Mouse (Mus musculus) heart, embryonic 13.5 days (tissue): ENCODE measurements around the gene Col5a2. TPM values are rescaled to one million over a fixed set of nuclear protein-coding genes. Genes with fewer than 3 reads are reported as not detected.

Experiments used
- ATAC-seq: fragments of 200-750 bp; cut with Nextera tagmentation; 2 replicates; pipeline ENCODE4 v1.8.0; 2017; ENCODE audit warnings: moderate TSS enrichment; ENCODE audit not compliant: insufficient number of reproducible peaks, low FRiP score, low TSS enrichment; ENCODE audit errors: extremely low read depth
- H3K27ac ChIP-seq: fragments of 300-500 bp; sonication (generic); replicated peaks from 2 replicates; pipeline ENCODE4 v1.5.1; 2015; ENCODE audit warnings: moderate library complexity, mild to moderate bottlenecking, inconsistent platforms
- H3K27me3 ChIP-seq: fragments of 300-500 bp; sonication (generic); replicated peaks from 2 replicates; pipeline ENCODE4 v1.6.1; 2015; ENCODE audit warnings: mild to moderate bottlenecking, inconsistent platforms
- H3K36me3 ChIP-seq: fragments of 300-500 bp; sonication (generic); 2 replicates; pipeline ENCODE4 v1.6.1; 2015; ENCODE audit warnings: mild to moderate bottlenecking, inconsistent platforms
- H3K4me1 ChIP-seq: fragments of 300-500 bp; sonication (generic); 2 replicates; pipeline ENCODE4 v1.6.1; 2015; ENCODE audit warnings: inconsistent platforms
- H3K4me2 ChIP-seq: fragments of 300-500 bp; sonication (generic); 2 replicates; pipeline ENCODE4 v1.6.1; 2015; ENCODE audit warnings: inconsistent platforms, mild to moderate bottlenecking, moderate library complexity
- H3K4me3 ChIP-seq: fragments of 300-500 bp; sonication (generic); 2 replicates; pipeline ENCODE4 v1.5.1; 2015; ENCODE audit warnings: moderate library complexity, mild to moderate bottlenecking, inconsistent platforms
- H3K9ac ChIP-seq: fragments of 300-500 bp; sonication (generic); 2 replicates; pipeline ENCODE4 v1.6.1; 2015; ENCODE audit warnings: inconsistent platforms, mild to moderate bottlenecking, moderate library complexity
- H3K9me3 ChIP-seq: fragments of 300-500 bp; sonication (generic); 2 replicates; pipeline ENCODE4 v1.6.1; 2016; ENCODE audit warnings: inconsistent platforms
- WGBS: fragments of 180-500 bp; shearing (Covaris S2); methylation state at CpG from one replicate; pipeline ENCODE4 v1.1.7; 2015; ENCODE audit warnings: mixed read lengths; 5-methylcytosine and 5-hydroxymethylcytosine counted together
- polyA plus RNA-seq: library from polyadenylated mRNA; unstranded; fragments of >200 nt; fragmentation: Nextera tagmentation; extraction: Ambion mirVana; gene quantifications from 2 replicates; pipeline ENCODE4 v1.2.1, GENCODE M21; 2015

The Col5a2 gene
- polyA plus RNA-seq, 1 experiment from 2014 or later: 61.5 TPM

- Histone ChIP-seq H3K4me3 (no peak overlapping the region), H3K27me3 (no peaks in the 10 kb centered on the region), H3K9me3 (peaks cover 5% of the 10 kb centered on the region; the same call in 1 of the 2 replicates), H3K27ac (no peak overlapping the region), H3K9ac (no peak overlapping the region), H3K36me3 (no peaks in the 10 kb centered on the region), H3K4me2 (no peak overlapping the region), H3K4me1 (0 out of 2 replicates have a peak, but pooled peaks cover 7% of the 10 kb centered on the region)
- 73% methylated on average over 4 of the region's 4 CpGs for WGBS
- no peak for ATAC-seq
Observed at GRCm38 (mm10) chr1:45492130-45492723, 10.9 kb downstream of the Col5a2 start.

- peaks cover 5% of the 10 kb centered on the region; the same call in 1 of the 2 replicates for H3K9me3 ChIP-seq
- no peak overlapping the region for H3K4me2 ChIP-seq
- H3K4me1 ChIP-seq: 0 out of 2 replicates have a peak, but pooled peaks cover 7% of the 10 kb centered on the region
- 79% methylated on average over 1 of the region's 1 CpGs for WGBS
- ATAC-seq: no peak
- no peak overlapping the region for H3K4me3 ChIP-seq
- no peak overlapping the region for H3K27ac ChIP-seq
- no peak overlapping the region for H3K9ac ChIP-seq
- no peaks in the 10 kb centered on the region for H3K27me3 ChIP-seq
- no peaks in the 10 kb centered on the region for H3K36me3 ChIP-seq
Observed at GRCm38 (mm10) chr1:45490451-45490850, 12.6 kb downstream of the Col5a2 start.

- WGBS: 62% methylated on average over 1 of the region's 1 CpGs
- Histone ChIP-seq H3K9ac (no peak overlapping the region), H3K4me3 (no peak overlapping the region), H3K27me3 (no peaks in the 10 kb centered on the region), H3K9me3 (no peaks in the 10 kb centered on the region), H3K36me3 (no peaks in the 10 kb centered on the region), H3K4me1 (0 out of 2 replicates have a peak, but pooled peaks cover 7% of the 10 kb centered on the region), H3K27ac (no peak overlapping the region), H3K4me2 (no peak overlapping the region)
- ATAC-seq: no peak
Observed at GRCm38 (mm10) chr1:45488291-45488690, 14.8 kb downstream of the Col5a2 start.

GRCm38 (mm10) chr1:45483001-45483400, 20.1 kb downstream of the Col5a2 start:
- no peak overlapping the region for H3K4me3 ChIP-seq
- ATAC-seq: no peak

GRCm38 (mm10) chr1:45481876-45482275, 21.2 kb downstream of the Col5a2 start:
- no peak overlapping the region for H3K4me2 ChIP-seq
- H3K9ac ChIP-seq: no peak overlapping the region
- WGBS: 71% methylated on average over 1 of the region's 1 CpGs
- no peaks in the 10 kb centered on the region for H3K9me3 ChIP-seq
- no peaks in the 10 kb centered on the region for H3K36me3 ChIP-seq
- H3K4me3 ChIP-seq: no peak overlapping the region
- no peak for ATAC-seq
- H3K4me1 ChIP-seq: no peaks in the 10 kb centered on the region
- no peak overlapping the region for H3K27ac ChIP-seq
- H3K27me3 ChIP-seq: no peaks in the 10 kb centered on the region

More at GRCm38 (mm10) chr1:45483001-45483400, 20.1 kb downstream of the Col5a2 start:
- no peak overlapping the region for H3K4me2 ChIP-seq
- 76% methylated on average over 4 of the region's 4 CpGs for WGBS
- no peaks in the 10 kb centered on the region for H3K9me3 ChIP-seq
- H3K4me1 ChIP-seq: no peaks in the 10 kb centered on the region
- H3K27me3 ChIP-seq: no peaks in the 10 kb centered on the region
- no peak overlapping the region for H3K9ac ChIP-seq
- no peak overlapping the region for H3K27ac ChIP-seq
- H3K36me3 ChIP-seq: no peaks in the 10 kb centered on the region

GRCm38 (mm10) chr1:45479087-45479486, 24.0 kb downstream of the Col5a2 start:
- Histone ChIP-seq H3K27me3 (no peaks in the 10 kb centered on the region), H3K36me3 (no peaks in the 10 kb centered on the region), H3K9me3 (no peaks in the 10 kb centered on the region), H3K4me3 (no peak overlapping the region), H3K9ac (no peak overlapping the region), H3K27ac (no peak overlapping the region), H3K4me1 (no peaks in the 10 kb centered on the region), H3K4me2 (no peak overlapping the region)
- ATAC-seq: no peak

- Histone ChIP-seq H3K9ac (no peak overlapping the region), H3K27me3 (no peaks in the 10 kb centered on the region), H3K27ac (no peak overlapping the region), H3K9me3 (no peaks in the 10 kb centered on the region), H3K36me3 (0 out of 2 replicates have a peak, but pooled peaks cover 5% of the 10 kb centered on the region), H3K4me3 (no peak overlapping the region), H3K4me2 (no peak overlapping the region), H3K4me1 (no peaks in the 10 kb centered on the region)
- no peak for ATAC-seq
- WGBS: 56% methylated on average over 4 of the region's 4 CpGs
Observed at GRCm38 (mm10) chr1:45472751-45473150, 30.3 kb downstream of the Col5a2 start.

- H3K9ac ChIP-seq: no peak overlapping the region
- H3K4me3 ChIP-seq: no peak overlapping the region
- no peak for ATAC-seq
- H3K27ac ChIP-seq: no peak overlapping the region
- no peaks in the 10 kb centered on the region for H3K4me1 ChIP-seq
- no peaks in the 10 kb centered on the region for H3K9me3 ChIP-seq
- H3K36me3 ChIP-seq: 0 out of 2 replicates have a peak, but pooled peaks cover 4% of the 10 kb centered on the region
- H3K27me3 ChIP-seq: no peaks in the 10 kb centered on the region
- WGBS: 74% methylated on average over 2 of the region's 2 CpGs
- H3K4me2 ChIP-seq: no peak overlapping the region
Observed at GRCm38 (mm10) chr1:45460767-45461166, 42.3 kb downstream of the Col5a2 start.

GRCm38 (mm10) chr1:45455763-45456162, 47.3 kb downstream of the Col5a2 start:
- peaks cover 9% of the 10 kb centered on the region for H3K36me3 ChIP-seq
- H3K27me3 ChIP-seq: no peaks in the 10 kb centered on the region
- no peak overlapping the region for H3K4me3 ChIP-seq
- H3K9me3 ChIP-seq: no peaks in the 10 kb centered on the region
- WGBS: 72% methylated on average over 1 of the region's 1 CpGs
- H3K27ac ChIP-seq: no peak overlapping the region
- no peak for ATAC-seq
- no peak overlapping the region for H3K4me2 ChIP-seq
- H3K9ac ChIP-seq: no peak overlapping the region
- no peaks in the 10 kb centered on the region for H3K4me1 ChIP-seq

- no peak overlapping the region for H3K4me2 ChIP-seq
- H3K27me3 ChIP-seq: no peaks in the 10 kb centered on the region
- H3K4me3 ChIP-seq: no peak overlapping the region
- no peak overlapping the region for H3K27ac ChIP-seq
- 71% methylated on average over 1 of the region's 1 CpGs for WGBS
- no peak for ATAC-seq
- H3K9me3 ChIP-seq: no peaks in the 10 kb centered on the region
- H3K4me1 ChIP-seq: no peaks in the 10 kb centered on the region
- peaks cover 6% of the 10 kb centered on the region for H3K36me3 ChIP-seq
- no peak overlapping the region for H3K9ac ChIP-seq
Observed at GRCm38 (mm10) chr1:45448856-45449255, 54.2 kb downstream of the Col5a2 start.

GRCm38 (mm10) chr1:45431922-45432321, 71.2 kb downstream of the Col5a2 start:
- Histone ChIP-seq H3K4me1 (no peaks in the 10 kb centered on the region), H3K9ac (no peak overlapping the region), H3K9me3 (no peaks in the 10 kb centered on the region), H3K4me3 (no peak overlapping the region), H3K36me3 (peaks cover 37% of the 10 kb centered on the region), H3K27me3 (no peaks in the 10 kb centered on the region), H3K27ac (no peak overlapping the region), H3K4me2 (no peak overlapping the region)
- WGBS: 20% methylated on average over 3 of the region's 3 CpGs
- no peak for ATAC-seq

GRCm38 (mm10) chr1:45430520-45430919, 72.6 kb downstream of the Col5a2 start:
- Histone ChIP-seq H3K9me3 (no peaks in the 10 kb centered on the region), H3K4me1 (no peaks in the 10 kb centered on the region), H3K4me2 (no peak overlapping the region), H3K27me3 (no peaks in the 10 kb centered on the region), H3K27ac (no peak overlapping the region), H3K4me3 (no peak overlapping the region), H3K9ac (no peak overlapping the region), H3K36me3 (peaks cover 43% of the 10 kb centered on the region)
- ATAC-seq: no peak
- 68% methylated on average over 4 of the region's 4 CpGs for WGBS
